Mouse (Mus musculus): Measurements from ENCODE around the gene Cd28.

- no peak for TF ChIP-seq CTCF (IDR thresholded peaks at IDR 0.05; ENCODE audit: insufficient read depth, low read length)
- TF ChIP-seq POLR2A (IDR thresholded peaks at IDR 0.05; ENCODE audit: borderline replicate concordance, extremely low read depth, low read depth, low read length), result no peak
These were observed 39.0 kb downstream of the Cd28 start for GRCm38 (mm10) chr1:60755391-60756243.

All from lung, adult 2 months (tissue).